Mouse (Mus musculus): ENCODE results near the gene Trim24. TPM values are rescaled to one million over a fixed set of nuclear protein-coding genes. Genes with fewer than 3 reads are reported as not detected.
A peak's percentile ranks its signal among the peaks of the same experiment; 100 is the strongest.
"Not testable (repeated sequence)": the region's sequence is repeated elsewhere in the genome, so short reads cannot be mapped to it uniquely, and the experiment has no call there.

The Trim24 gene
- total RNA-seq (2021) = 10 to 100 TPM; 38.4 to 41.1 TPM
- long read RNA-seq, experiment 1, full-length matches to known transcripts = 15 of 23 reads
- long read RNA-seq, experiment 1, partial matches to known transcripts = 6 of 23 reads
- long read RNA-seq, experiment 1, other reads (novel, unspliced or antisense) = 2 of 23 reads
- long read RNA-seq, experiment 2, full-length matches to known transcripts = 15 of 27 reads
- long read RNA-seq, experiment 2, partial matches to known transcripts = 4 of 27 reads
- long read RNA-seq, experiment 2, other reads (novel, unspliced or antisense) = 8 of 27 reads

- peak within 1 kb of the TSS; percentile 96 for H3K27ac ChIP-seq
- peak; percentile 90 to 93 for DNase-seq (ENCODE audit: low spot score in 2 of 2)
- peak within 1 kb of the TSS; percentile 85 for H3K4me3 ChIP-seq
- TF ChIP-seq CTCF (conservative IDR thresholded peaks at IDR 0.05) = no peak; the same call in 1 of the 2 replicates
These were observed at the start of gene Trim24 for GRCm38 (mm10) chr6:37870245-37871136. Trim24 (plus strand) TSS chr6:37870811.

GRCm38 (mm10) chr6:37821531-37822051, 49.0 kb upstream of the Trim24 start:
- Histone ChIP-seq H3K4me3 (no peak overlapping the region), H3K27ac (no peak overlapping the region)
- no peak for DNase-seq (ENCODE audit: low spot score in 2 of 2)
- TF ChIP-seq CTCF (conservative IDR thresholded peaks at IDR 0.05) = no peak

GRCm38 (mm10) chr6:37822390-37822789, 48.2 kb upstream of the Trim24 start:
- H3K4me3 ChIP-seq = no peak overlapping the region
- no peak for TF ChIP-seq CTCF (conservative IDR thresholded peaks at IDR 0.05)
- DNase-seq (ENCODE audit: low spot score in 2 of 2) = no peak
- no peak overlapping the region for H3K27ac ChIP-seq

GRCm38 (mm10) chr6:37823731-37824130, 46.9 kb upstream of the Trim24 start:
- no peak for TF ChIP-seq CTCF (conservative IDR thresholded peaks at IDR 0.05)
- no peak overlapping the region for H3K27ac ChIP-seq
- no peak for DNase-seq (ENCODE audit: low spot score in 2 of 2)
- H3K4me3 ChIP-seq = no peak overlapping the region

- DNase-seq (ENCODE audit: low spot score in 2 of 2); H3K4me3 ChIP-seq; H3K27ac ChIP-seq: not testable (repeated sequence)
These were observed 45.1 kb upstream of the Trim24 start for GRCm38 (mm10) chr6:37825331-37826115.

- no peak for TF ChIP-seq CTCF (conservative IDR thresholded peaks at IDR 0.05)
- no peak for DNase-seq (ENCODE audit: low spot score in 2 of 2)
These were observed 41.7 kb upstream of the Trim24 start for GRCm38 (mm10) chr6:37828955-37829354.

GRCm38 (mm10) chr6:37829631-37830030, 41.0 kb upstream of the Trim24 start:
- no peak for DNase-seq (ENCODE audit: low spot score in 2 of 2)
- no peak for TF ChIP-seq CTCF (conservative IDR thresholded peaks at IDR 0.05)
- H3K4me3 ChIP-seq = no peak overlapping the region
- H3K27ac ChIP-seq = no peak overlapping the region

More at GRCm38 (mm10) chr6:37828955-37829354, 41.7 kb upstream of the Trim24 start:
- Histone ChIP-seq H3K4me3 (no peak overlapping the region), H3K27ac (no peak overlapping the region)

- Histone ChIP-seq H3K4me3 (no peak overlapping the region), H3K27ac (no peak overlapping the region)
- DNase-seq (ENCODE audit: low spot score in 2 of 2) = no peak
- no peak for TF ChIP-seq CTCF (conservative IDR thresholded peaks at IDR 0.05)
These were observed 36.9 kb upstream of the Trim24 start for GRCm38 (mm10) chr6:37833691-37834090.

GRCm38 (mm10) chr6:37836951-37837565, 33.6 kb upstream of the Trim24 start:
- H3K27ac ChIP-seq; DNase-seq (ENCODE audit: low spot score in 2 of 2); H3K4me3 ChIP-seq: not testable (repeated sequence)

GRCm38 (mm10) chr6:37842779-37843605, 27.6 kb upstream of the Trim24 start:
- no peak for TF ChIP-seq CTCF (conservative IDR thresholded peaks at IDR 0.05)
- Histone ChIP-seq H3K27ac (no peak overlapping the region), H3K4me3 (no peak overlapping the region)
- no peak for DNase-seq (ENCODE audit: low spot score in 2 of 2)

GRCm38 (mm10) chr6:37843647-37844273, 26.9 kb upstream of the Trim24 start:
- DNase-seq (ENCODE audit: low spot score in 2 of 2) = no peak
- no peak overlapping the region for H3K27ac ChIP-seq
- no peak overlapping the region for H3K4me3 ChIP-seq
- TF ChIP-seq CTCF (conservative IDR thresholded peaks at IDR 0.05) = no peak

GRCm38 (mm10) chr6:37844947-37845346, 25.7 kb upstream of the Trim24 start:
- not testable (repeated sequence) for DNase-seq (ENCODE audit: low spot score in 2 of 2); H3K27ac ChIP-seq; H3K4me3 ChIP-seq

GRCm38 (mm10) chr6:37847531-37847930, 23.1 kb upstream of the Trim24 start:
- H3K27ac ChIP-seq; H3K4me3 ChIP-seq; DNase-seq (ENCODE audit: low spot score in 2 of 2): not testable (repeated sequence)
